Mouse (Mus musculus) limb, embryonic 15.5 days (tissue): ENCODE results near the gene Atxn3. TPM values are rescaled to one million over a fixed set of nuclear protein-coding genes. Genes with fewer than 3 reads are reported as not detected.

Experiments
- ATAC-seq: fragments of 200-750 bp; cut with Nextera tagmentation; 2 replicates; pipeline ENCODE4 v1.8.0; 2017; ENCODE audit warnings: low read depth, moderate TSS enrichment; ENCODE audit not compliant: insufficient number of reproducible peaks, low FRiP score, low TSS enrichment
- H3K27ac ChIP-seq: fragments of 300-500 bp; sonication (generic); 2 replicates; pipeline ENCODE4 v1.5.1; 2015; ENCODE audit warnings: moderate library complexity, mild to moderate bottlenecking, inconsistent platforms
- H3K27me3 ChIP-seq: fragments of 300-500 bp; sonication (generic); 2 replicates; pipeline ENCODE4 v1.6.1; 2015; ENCODE audit warnings: inconsistent platforms
- H3K36me3 ChIP-seq: fragments of 300-500 bp; sonication (generic); 2 replicates; pipeline ENCODE4 v1.6.1; 2015; ENCODE audit warnings: inconsistent platforms
- H3K4me1 ChIP-seq: fragments of 300-500 bp; sonication (generic); 2 replicates; pipeline ENCODE4 v1.6.1; 2015; ENCODE audit warnings: inconsistent platforms
- H3K4me2 ChIP-seq: fragments of 300-500 bp; sonication (generic); 2 replicates; pipeline ENCODE4 v1.6.1; 2015; ENCODE audit warnings: mild to moderate bottlenecking, inconsistent platforms
- H3K4me3 ChIP-seq: fragments of 300-500 bp; sonication (generic); 2 replicates; pipeline ENCODE4 v1.5.1; 2015; ENCODE audit warnings: mild to moderate bottlenecking, inconsistent platforms
- H3K9ac ChIP-seq: fragments of 300-500 bp; sonication (generic); 2 replicates; pipeline ENCODE4 v1.6.1; 2015; ENCODE audit warnings: inconsistent platforms
- H3K9me3 ChIP-seq: fragments of 300-500 bp; sonication (generic); 2 replicates; pipeline ENCODE4 v1.6.1; 2016; ENCODE audit warnings: inconsistent platforms
- WGBS: fragments of 180-500 bp; shearing (Covaris S2); methylation state at CpG from one replicate; pipeline ENCODE4 v1.1.7; 2015; 5-methylcytosine and 5-hydroxymethylcytosine counted together
- polyA plus RNA-seq: library from polyadenylated mRNA; unstranded; fragments of >200 nt; fragmentation: Nextera tagmentation; extraction: Ambion mirVana; gene quantifications from 2 replicates; pipeline ENCODE4 v1.2.1, GENCODE M21; 2015

Gene Atxn3
- polyA plus RNA-seq = 12.7 and 16.0 TPM in 2 replicates

DNA sequence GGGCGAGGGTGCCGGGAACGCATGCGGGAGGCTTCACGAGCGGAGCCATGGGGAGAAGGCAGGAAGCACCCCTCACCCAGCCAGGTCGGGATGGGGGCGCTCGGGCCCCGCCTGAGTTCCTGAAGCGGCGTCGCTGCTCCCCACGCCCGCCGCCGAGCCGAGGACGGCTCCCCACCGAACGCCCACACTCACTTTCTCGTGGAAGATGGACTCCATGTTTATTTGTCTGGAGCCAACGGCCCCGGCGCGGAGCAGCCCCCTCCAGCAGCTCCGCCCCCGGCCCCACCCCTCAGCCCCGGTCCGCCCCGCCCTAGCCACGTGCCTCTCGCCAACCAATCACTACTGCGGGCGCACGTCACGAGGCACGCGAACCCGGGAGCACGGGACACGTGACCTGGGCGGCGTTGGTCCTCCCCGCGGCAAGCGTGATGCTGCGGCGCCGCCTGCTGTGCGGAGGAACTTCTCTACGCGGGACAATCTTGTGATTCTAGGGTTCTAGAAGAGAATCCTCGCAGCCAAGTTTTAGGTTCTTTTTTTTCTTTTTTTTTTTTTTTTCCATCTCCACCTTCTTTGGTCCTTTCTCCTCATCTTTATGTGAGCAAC, at the start of gene Atxn3:
Atxn3 (minus strand) TSS at position 305 of the 603 bp plus-strand sequence.
- H3K4me3 ChIP-seq = peak within 1 kb of the TSS; percentile 91
- WGBS = under 1% methylated on average over 52 of the region's 54 CpGs

DNA sequence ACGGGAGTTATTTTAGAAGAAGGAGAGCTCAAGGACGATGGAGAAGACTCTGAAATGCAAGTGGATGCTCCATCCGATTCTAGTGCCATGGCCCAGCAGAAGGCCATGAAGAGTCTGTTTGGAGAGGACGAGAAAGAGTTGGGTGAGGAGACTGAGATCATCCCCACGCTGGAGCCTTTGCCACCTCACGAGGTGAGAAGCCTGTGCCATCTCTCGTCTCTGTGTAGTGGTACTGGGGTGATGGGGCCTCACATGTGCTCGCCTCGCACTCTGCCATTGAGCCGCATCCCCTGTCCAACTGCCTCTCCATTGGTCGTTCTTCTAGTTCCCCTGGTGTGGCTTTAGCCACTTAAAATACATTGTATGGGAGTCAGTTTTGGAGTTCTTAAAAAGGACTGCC, 42.7 kb upstream of the Atxn3 start:
- Histone ChIP-seq H3K27ac (no peak overlapping the region), H3K9me3 (no peaks in the 10 kb centered on the region), H3K4me3 (no peak overlapping the region), H3K4me2 (no peak overlapping the region), H3K36me3 (peaks cover 71% of the 10 kb centered on the region), H3K9ac (no peak overlapping the region), H3K4me1 (no peaks in the 10 kb centered on the region), H3K27me3 (no peaks in the 10 kb centered on the region)
- 92% methylated on average over 11 of the region's 11 CpGs for WGBS
- no peak for ATAC-seq

More for the DNA sequence above, at the start of gene Atxn3:
- Histone ChIP-seq H3K9me3 (no peaks in the 10 kb centered on the region), H3K9ac (peak within 1 kb of the TSS; percentile 85), H3K27ac (peak within 1 kb of the TSS; percentile 87), H3K27me3 (no peaks in the 10 kb centered on the region), H3K36me3 (no peaks in the 10 kb centered on the region), H3K4me1 (peaks cover 10% of the 10 kb centered on the region; the same call in 1 of the 2 replicates), H3K4me2 (peak within 1 kb of the TSS; percentile 58)
- peak; percentile 99 for ATAC-seq

DNA sequence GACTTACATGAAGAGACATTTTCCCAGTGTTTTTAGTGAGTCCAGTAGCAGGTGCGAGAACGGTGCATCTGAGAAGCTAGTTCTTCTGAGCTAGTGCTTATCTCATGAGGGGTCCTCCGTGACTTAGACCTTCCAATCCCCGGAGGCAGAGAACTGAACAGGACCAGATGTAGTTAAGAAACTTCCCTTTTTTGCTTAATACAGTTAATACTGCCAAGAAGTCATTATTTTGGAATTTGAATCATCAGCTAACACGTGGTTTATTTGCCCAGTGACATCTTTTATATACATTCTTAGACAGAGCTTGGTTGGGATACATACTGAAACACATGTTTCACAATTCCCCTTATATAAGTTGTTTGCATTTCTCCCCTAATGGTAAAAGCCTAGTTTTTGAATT, 40.9 kb upstream of the Atxn3 start:
- Histone ChIP-seq H3K4me1 (no peaks in the 10 kb centered on the region), H3K27me3 (no peaks in the 10 kb centered on the region), H3K9ac (no peak overlapping the region), H3K4me2 (no peak overlapping the region), H3K4me3 (no peak overlapping the region), H3K9me3 (no peaks in the 10 kb centered on the region), H3K27ac (no peak overlapping the region), H3K36me3 (peaks cover 74% of the 10 kb centered on the region)
- 88% methylated on average over 5 of the region's 5 CpGs for WGBS
- no peak for ATAC-seq

DNA sequence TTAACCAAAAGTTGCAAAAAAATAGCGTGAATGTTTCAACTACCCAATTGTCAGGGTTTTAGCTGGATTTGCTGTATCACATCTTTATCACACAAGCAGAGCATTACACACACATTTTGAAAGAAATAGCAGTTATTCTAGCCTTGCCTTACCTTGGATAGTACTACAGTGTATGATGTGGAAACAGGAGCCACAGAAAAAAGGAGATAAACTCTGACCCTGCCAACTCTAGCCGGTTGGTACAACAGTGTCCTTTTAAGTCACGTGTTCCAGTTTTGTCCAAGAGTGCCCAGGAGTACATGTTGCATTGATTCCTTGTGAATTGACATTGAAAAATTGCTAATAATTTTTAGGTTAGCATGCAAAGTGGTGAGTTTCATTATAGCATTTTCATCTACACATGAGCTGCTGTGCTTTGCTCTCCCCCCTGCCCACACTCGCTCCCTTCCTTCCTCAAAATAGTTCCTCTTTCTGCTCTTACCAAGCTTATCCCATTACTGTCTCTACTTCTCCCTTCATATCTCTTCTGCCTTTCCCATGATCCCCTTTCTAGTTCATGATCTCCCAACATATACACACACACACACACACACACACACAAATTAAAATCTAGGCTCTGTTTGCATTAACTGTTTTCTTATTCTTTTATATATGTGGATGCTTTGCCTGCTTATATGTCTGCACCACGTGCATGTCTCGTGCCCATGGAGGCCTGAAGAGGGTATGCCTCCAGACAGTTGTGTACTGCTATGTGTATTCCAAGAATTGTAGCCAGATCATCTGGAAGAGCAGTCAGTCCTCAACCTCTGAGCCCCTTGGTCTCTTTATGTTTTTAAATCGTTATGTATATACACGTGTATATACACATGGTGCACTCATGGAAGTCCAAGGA, 36.8 kb upstream of the Atxn3 start:
- no peak overlapping the region for H3K9ac ChIP-seq
- 92% methylated on average over 8 of the region's 8 CpGs for WGBS
- no peak overlapping the region for H3K4me3 ChIP-seq
- H3K27me3 ChIP-seq = no peaks in the 10 kb centered on the region
- H3K4me2 ChIP-seq = no peak overlapping the region
- no peak for ATAC-seq
- H3K27ac ChIP-seq = no peak overlapping the region
- no peaks in the 10 kb centered on the region for H3K4me1 ChIP-seq
- H3K36me3 ChIP-seq = peaks cover 74% of the 10 kb centered on the region
- H3K9me3 ChIP-seq = no peaks in the 10 kb centered on the region

- Histone ChIP-seq H3K4me1 (no peaks in the 10 kb centered on the region), H3K27ac (no peak overlapping the region), H3K4me3 (no peak overlapping the region), H3K9ac (no peak overlapping the region), H3K4me2 (no peak overlapping the region), H3K27me3 (no peaks in the 10 kb centered on the region), H3K9me3 (no peaks in the 10 kb centered on the region), H3K36me3 (peaks cover 81% of the 10 kb centered on the region)
- ATAC-seq = no peak
- 88% methylated on average over 6 of the region's 6 CpGs for WGBS
These were observed 29.6 kb upstream of the Atxn3 start for GRCm38 (mm10) chr12:101987659-101988058.

DNA sequence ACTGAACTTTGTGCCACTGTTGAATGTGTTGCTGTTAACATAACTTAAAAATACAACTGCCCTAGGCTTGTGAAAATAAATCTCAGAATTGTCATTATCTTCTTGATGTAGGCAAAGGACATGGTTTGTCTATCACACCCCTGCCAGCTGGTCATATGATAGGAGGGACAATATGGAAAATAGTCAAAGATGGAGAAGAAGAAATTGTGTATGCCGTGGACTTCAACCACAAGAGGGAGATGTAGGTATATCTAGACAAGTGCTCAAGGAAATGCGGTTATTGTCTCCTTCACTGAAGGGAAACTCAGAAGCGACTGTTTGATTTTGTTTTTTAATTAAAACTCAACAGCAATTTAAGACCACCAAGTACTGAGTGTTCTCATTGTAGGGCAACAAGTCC, 27.1 kb upstream of the Atxn3 start:
- Histone ChIP-seq H3K9ac (no peak overlapping the region), H3K9me3 (no peaks in the 10 kb centered on the region), H3K36me3 (peaks cover 61% of the 10 kb centered on the region), H3K4me2 (no peak overlapping the region), H3K4me3 (no peak overlapping the region), H3K27ac (no peak overlapping the region), H3K4me1 (no peaks in the 10 kb centered on the region), H3K27me3 (no peaks in the 10 kb centered on the region)
- ATAC-seq = no peak
- WGBS = 52% methylated on average over 3 of the region's 3 CpGs

- Histone ChIP-seq H3K27ac (no peak overlapping the region), H3K4me1 (no peaks in the 10 kb centered on the region), H3K9me3 (no peaks in the 10 kb centered on the region), H3K9ac (no peak overlapping the region), H3K27me3 (no peaks in the 10 kb centered on the region), H3K4me2 (no peak overlapping the region), H3K4me3 (no peak overlapping the region), H3K36me3 (peaks cover 42% of the 10 kb centered on the region)
- 93% methylated on average over 9 of the region's 9 CpGs for WGBS
- no peak for ATAC-seq
These were observed 24.9 kb upstream of the Atxn3 start for GRCm38 (mm10) chr12:101982977-101983376.

- Histone ChIP-seq H3K4me2 (no peak overlapping the region), H3K4me3 (no peak overlapping the region), H3K9ac (no peak overlapping the region), H3K27ac (no peak overlapping the region), H3K27me3 (no peaks in the 10 kb centered on the region), H3K9me3 (no peaks in the 10 kb centered on the region), H3K36me3 (peaks cover 31% of the 10 kb centered on the region), H3K4me1 (peaks cover 8% of the 10 kb centered on the region)
- ATAC-seq = no peak
- WGBS = 96% methylated on average over 2 of the region's 2 CpGs
These were observed 23.5 kb upstream of the Atxn3 start for GRCm38 (mm10) chr12:101981559-101981958.

- no peak for ATAC-seq
- peaks cover 23% of the 10 kb centered on the region for H3K36me3 ChIP-seq
- 66% methylated on average over 5 of the region's 5 CpGs for WGBS
- no peaks in the 10 kb centered on the region for H3K9me3 ChIP-seq
- peaks cover 9% of the 10 kb centered on the region for H3K4me1 ChIP-seq
- H3K4me3 ChIP-seq = no peak overlapping the region
- H3K4me2 ChIP-seq = no peak overlapping the region
- no peak overlapping the region for H3K27ac ChIP-seq
- no peaks in the 10 kb centered on the region for H3K27me3 ChIP-seq
- H3K9ac ChIP-seq = no peak overlapping the region
These were observed 22.2 kb upstream of the Atxn3 start for GRCm38 (mm10) chr12:101980266-101980665.

GRCm38 (mm10) chr12:101979213-101979750, 21.2 kb upstream of the Atxn3 start:
- no peaks in the 10 kb centered on the region for H3K27me3 ChIP-seq
- H3K4me3 ChIP-seq = no peak overlapping the region
- no peak overlapping the region for H3K27ac ChIP-seq
- ATAC-seq = no peak
- WGBS = 91% methylated on average over 8 of the region's 8 CpGs
- peaks cover 19% of the 10 kb centered on the region for H3K36me3 ChIP-seq
- no peaks in the 10 kb centered on the region for H3K9me3 ChIP-seq
- no peak overlapping the region for H3K4me2 ChIP-seq
- peaks cover 9% of the 10 kb centered on the region for H3K4me1 ChIP-seq
- H3K9ac ChIP-seq = no peak overlapping the region

DNA sequence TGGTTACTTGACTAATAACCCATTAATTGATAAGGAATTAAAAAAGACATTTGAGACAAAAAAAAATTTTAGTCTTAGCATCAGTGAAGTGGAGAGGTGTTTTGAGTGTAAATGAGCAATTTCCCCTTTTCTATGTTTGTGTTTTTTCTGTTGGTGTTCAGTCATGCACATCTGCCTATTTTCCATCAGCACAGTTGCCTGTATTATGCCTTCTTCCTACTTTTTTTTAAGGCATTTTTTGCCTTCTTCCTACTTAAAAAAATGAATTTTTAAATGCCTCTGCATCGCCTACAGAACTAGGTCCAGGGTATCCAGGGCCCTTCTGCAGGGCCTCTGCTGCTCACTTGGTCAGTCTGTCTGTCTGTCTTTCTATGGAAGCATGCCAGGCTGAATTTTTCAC, 20.5 kb upstream of the Atxn3 start:
- ATAC-seq = no peak
- Histone ChIP-seq H3K4me3 (no peak overlapping the region), H3K4me2 (no peak overlapping the region), H3K36me3 (peaks cover 12% of the 10 kb centered on the region), H3K9me3 (no peaks in the 10 kb centered on the region), H3K9ac (no peak overlapping the region), H3K27me3 (no peaks in the 10 kb centered on the region), H3K4me1 (peaks cover 9% of the 10 kb centered on the region), H3K27ac (no peak overlapping the region)
- WGBS = 90% methylated on average over 1 of the region's 1 CpGs

DNA sequence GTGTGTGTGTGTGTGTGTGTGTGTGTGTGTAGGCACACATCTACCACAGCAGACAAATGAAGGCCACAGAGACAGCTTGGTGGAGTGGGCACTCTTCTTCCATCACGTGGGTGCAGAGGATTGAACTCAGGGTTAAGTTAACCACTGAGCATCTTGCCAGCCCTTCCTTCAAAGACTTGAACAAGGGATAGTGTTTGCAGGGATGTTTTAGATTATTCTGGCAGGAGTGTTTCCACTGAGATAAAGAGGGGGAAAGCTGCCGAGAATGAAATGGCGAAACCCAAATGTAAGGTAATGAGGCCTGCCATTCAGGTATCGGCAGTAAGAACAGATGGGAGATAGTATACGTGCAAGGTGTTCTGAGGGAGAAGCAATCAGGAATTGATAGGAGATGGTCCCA, 20.1 kb upstream of the Atxn3 start:
- Histone ChIP-seq H3K36me3 (peaks cover 8% of the 10 kb centered on the region), H3K27me3 (no peaks in the 10 kb centered on the region), H3K4me3 (no peak overlapping the region), H3K27ac (no peak overlapping the region), H3K9me3 (no peaks in the 10 kb centered on the region), H3K4me1 (peaks cover 9% of the 10 kb centered on the region), H3K9ac (no peak overlapping the region), H3K4me2 (no peak overlapping the region)
- 85% methylated on average over 5 of the region's 5 CpGs for WGBS
- no peak for ATAC-seq
